Mouse (Mus musculus) ES-E14 (cell line): ENCODE results near the gene Rora.

Source experiments
- CHD2 ChIP-seq: IDR thresholded peaks from 2 replicates; pipeline ENCODE4 v1.6.1; 2014; ENCODE audit warnings: mild to moderate bottlenecking, low read depth, low read length, inconsistent platforms
- MAFK ChIP-seq: IDR thresholded peaks from 2 replicates; pipeline ENCODE4 v1.6.1; 2014; ENCODE audit warnings: mild to moderate bottlenecking, low read depth, low read length, inconsistent platforms; ENCODE audit not compliant: insufficient read depth
- ZC3H11A ChIP-seq: IDR thresholded peaks from 2 replicates; pipeline ENCODE4 v1.6.1; 2012; ENCODE audit warnings: low read depth, mild to moderate bottlenecking, inconsistent platforms, low read length, borderline replicate concordance
- ZNF384 ChIP-seq: IDR thresholded peaks from 2 replicates; pipeline ENCODE4 v1.6.1; 2012; ENCODE audit warnings: low read depth, low read length, inconsistent platforms

GRCm38 (mm10) chr9:68798221-68798620 lies 144.6 kb downstream of the Rora start:
- no peak for TF ChIP-seq CHD2
- TF ChIP-seq MAFK = no peak
- TF ChIP-seq ZNF384 = no peak
- TF ChIP-seq ZC3H11A = no peak
